Mouse (Mus musculus) embryonic facial prominence, embryonic 15.5 days (tissue): Measurements from ENCODE around the gene Abhd11. TPM values are rescaled to one million over a fixed set of nuclear protein-coding genes. Genes with fewer than 3 reads are reported as not detected.

ENCODE experiments used
- ATAC-seq: fragments of 200-750 bp; cut with Nextera tagmentation; 2 replicates; pipeline ENCODE4 v1.8.0; 2017; ENCODE audit warnings: low read depth, moderate TSS enrichment; ENCODE audit not compliant: insufficient number of reproducible peaks, low FRiP score, low TSS enrichment
- H3K27ac ChIP-seq: fragments of 300-500 bp; sonication (generic); replicated peaks from 2 replicates; pipeline ENCODE4 v1.5.1; 2015; ENCODE audit warnings: mild to moderate bottlenecking, inconsistent platforms
- H3K27me3 ChIP-seq: fragments of 300-500 bp; sonication (generic); 2 replicates; pipeline ENCODE4 v1.6.1; 2015; ENCODE audit warnings: inconsistent platforms
- H3K36me3 ChIP-seq: fragments of 300-500 bp; sonication (generic); 2 replicates; pipeline ENCODE4 v1.6.1; 2015; ENCODE audit warnings: mild to moderate bottlenecking, inconsistent platforms
- H3K4me1 ChIP-seq: fragments of 300-500 bp; sonication (generic); 2 replicates; pipeline ENCODE4 v1.6.1; 2015; ENCODE audit warnings: inconsistent platforms
- H3K4me2 ChIP-seq: fragments of 300-500 bp; sonication (generic); replicated peaks from 2 replicates; pipeline ENCODE4 v1.6.1; 2015; ENCODE audit warnings: mild to moderate bottlenecking, inconsistent platforms
- H3K4me3 ChIP-seq: fragments of 300-500 bp; sonication (generic); replicated peaks from 2 replicates; pipeline ENCODE4 v1.5.1; 2015; ENCODE audit warnings: mild to moderate bottlenecking, inconsistent platforms
- H3K9ac ChIP-seq: fragments of 300-500 bp; sonication (generic); 2 replicates; pipeline ENCODE4 v1.6.1; 2015; ENCODE audit warnings: inconsistent platforms
- H3K9me3 ChIP-seq: fragments of 300-500 bp; sonication (generic); replicated peaks from 2 replicates; pipeline ENCODE4 v1.6.1; 2016; ENCODE audit warnings: inconsistent platforms
- WGBS: fragments of 180-500 bp; shearing (Covaris S2); methylation state at CpG from one replicate; pipeline ENCODE4 v1.1.7; 2015; 5-methylcytosine and 5-hydroxymethylcytosine counted together
- polyA plus RNA-seq: library from polyadenylated mRNA; unstranded; fragments of >200 nt; fragmentation: Nextera tagmentation; extraction: Ambion mirVana; gene quantifications from 2 replicates; pipeline ENCODE4 v1.2.1, GENCODE M21; 2015

The Abhd11 gene
- polyA plus RNA-seq, 1 experiment from 2014 or later: 68.9 TPM

- H3K36me3 ChIP-seq: no peaks in the 10 kb centered on the region
- H3K27me3 ChIP-seq: no peaks in the 10 kb centered on the region
- H3K9ac ChIP-seq: no peak overlapping the region
- H3K4me2 ChIP-seq: peak overlapping the region; percentile 88; the same call in 1 of the 2 replicates
- WGBS: 83% methylated on average over 25 of the region's 25 CpGs
- peak overlapping the region; percentile 75; the same call in 1 of the 2 replicates for H3K4me3 ChIP-seq
- H3K4me1 ChIP-seq: peaks cover 45% of the 10 kb centered on the region
- no peak overlapping the region; the same call in 1 of the 2 replicates for H3K27ac ChIP-seq
- no peak for ATAC-seq
- H3K9me3 ChIP-seq: no peaks in the 10 kb centered on the region
These were observed 2.1 kb downstream of the Abhd11 start for GRCm38 (mm10) chr5:135010841-135011743.

- peak overlapping the region; percentile 9; the same call in 1 of the 2 replicates for H3K4me3 ChIP-seq
- 25% methylated on average over 26 of the region's 26 CpGs for WGBS
- no peak overlapping the region; the same call in 1 of the 2 replicates for H3K27ac ChIP-seq
- H3K9me3 ChIP-seq: no peaks in the 10 kb centered on the region
- H3K27me3 ChIP-seq: no peaks in the 10 kb centered on the region
- no peak overlapping the region for H3K9ac ChIP-seq
- H3K4me1 ChIP-seq: peaks cover 45% of the 10 kb centered on the region
- peak overlapping the region; percentile 32 for H3K4me2 ChIP-seq
- ATAC-seq: no peak
- no peaks in the 10 kb centered on the region for H3K36me3 ChIP-seq
These were observed 3.1 kb downstream of the Abhd11 start for GRCm38 (mm10) chr5:135011809-135012613.

- Histone ChIP-seq H3K9me3 (no peaks in the 10 kb centered on the region), H3K27me3 (no peaks in the 10 kb centered on the region), H3K27ac (0 out of 2 replicates have a peak overlapping the region, but pooled peaks have one; percentile 31), H3K9ac (no peak overlapping the region), H3K4me3 (no peak overlapping the region), H3K36me3 (no peaks in the 10 kb centered on the region), H3K4me1 (peaks cover 44% of the 10 kb centered on the region), H3K4me2 (peak overlapping the region; percentile 32; the same call in 1 of the 2 replicates)
- no peak for ATAC-seq
- 9% methylated on average over 13 of the region's 16 CpGs for WGBS
These were observed 3.9 kb downstream of the Abhd11 start for GRCm38 (mm10) chr5:135012671-135013441.

GRCm38 (mm10) chr5:135015497-135015896 lies 6.5 kb downstream of the Abhd11 start:
- Histone ChIP-seq H3K4me3 (no peak overlapping the region), H3K4me1 (peaks cover 32% of the 10 kb centered on the region), H3K27me3 (no peaks in the 10 kb centered on the region), H3K9ac (no peak overlapping the region), H3K27ac (no peak overlapping the region), H3K36me3 (no peaks in the 10 kb centered on the region), H3K4me2 (no peak overlapping the region), H3K9me3 (no peaks in the 10 kb centered on the region)
- no peak for ATAC-seq
- WGBS: 14% methylated on average over 7 of the region's 7 CpGs

- no peaks in the 10 kb centered on the region for H3K9me3 ChIP-seq
- H3K9ac ChIP-seq: no peak overlapping the region
- no peaks in the 10 kb centered on the region for H3K36me3 ChIP-seq
- WGBS: 56% methylated on average over 4 of the region's 4 CpGs
- H3K4me2 ChIP-seq: no peak overlapping the region
- peaks cover 24% of the 10 kb centered on the region for H3K4me1 ChIP-seq
- no peaks in the 10 kb centered on the region for H3K27me3 ChIP-seq
- no peak for ATAC-seq
- no peak overlapping the region for H3K4me3 ChIP-seq
- no peak overlapping the region for H3K27ac ChIP-seq
These were observed 7.3 kb downstream of the Abhd11 start for GRCm38 (mm10) chr5:135016224-135016759.

- H3K4me2 ChIP-seq: no peak overlapping the region
- no peak overlapping the region for H3K27ac ChIP-seq
- peaks cover 31% of the 10 kb centered on the region for H3K4me1 ChIP-seq
- WGBS: 56% methylated on average over 6 of the region's 6 CpGs
- no peaks in the 10 kb centered on the region for H3K9me3 ChIP-seq
- no peak overlapping the region for H3K9ac ChIP-seq
- ATAC-seq: no peak
- no peaks in the 10 kb centered on the region for H3K27me3 ChIP-seq
- no peaks in the 10 kb centered on the region for H3K36me3 ChIP-seq
- H3K4me3 ChIP-seq: no peak overlapping the region
These were observed 12.9 kb downstream of the Abhd11 start for GRCm38 (mm10) chr5:135021814-135022213.

GRCm38 (mm10) chr5:135023344-135024173 lies 14.6 kb downstream of the Abhd11 start, which contains the start of gene Stx1a:
TSS of gene Stx1a (plus strand) at chr5:135023482.
- under 1% methylated on average over 61 of the region's 61 CpGs for WGBS
- Histone ChIP-seq H3K9ac (peak within 1 kb of the TSS; percentile 65), H3K36me3 (no peaks in the 10 kb centered on the region), H3K4me2 (peak within 1 kb of the TSS; percentile 92), H3K4me3 (peak within 1 kb of the TSS; percentile 78), H3K4me1 (peaks cover 34% of the 10 kb centered on the region), H3K27ac (peak within 1 kb of the TSS; percentile 58), H3K9me3 (no peaks in the 10 kb centered on the region), H3K27me3 (no peaks in the 10 kb centered on the region)
- ATAC-seq: peak; percentile 94

- H3K27ac ChIP-seq: no peak overlapping the region
- 43% methylated on average over 11 of the region's 11 CpGs for WGBS
- peaks cover 45% of the 10 kb centered on the region for H3K4me1 ChIP-seq
- no peak overlapping the region for H3K9ac ChIP-seq
- peak overlapping the region; percentile 78 for H3K4me3 ChIP-seq
- H3K9me3 ChIP-seq: no peaks in the 10 kb centered on the region
- H3K4me2 ChIP-seq: peak overlapping the region; percentile 92
- no peak for ATAC-seq
- H3K36me3 ChIP-seq: no peaks in the 10 kb centered on the region
- H3K27me3 ChIP-seq: no peaks in the 10 kb centered on the region
These were observed 15.8 kb downstream of the Abhd11 start for GRCm38 (mm10) chr5:135024665-135025224.

GRCm38 (mm10) chr5:135025899-135026298 lies 16.9 kb downstream of the Abhd11 start:
- Histone ChIP-seq H3K4me2 (peak overlapping the region; percentile 92), H3K9me3 (no peaks in the 10 kb centered on the region), H3K36me3 (no peaks in the 10 kb centered on the region), H3K27me3 (no peaks in the 10 kb centered on the region), H3K4me1 (peaks cover 45% of the 10 kb centered on the region), H3K27ac (0 out of 2 replicates have a peak overlapping the region, but pooled peaks have one; percentile 28), H3K4me3 (no peak overlapping the region), H3K9ac (no peak overlapping the region)
- 8% methylated on average over 7 of the region's 7 CpGs for WGBS
- no peak for ATAC-seq
